Mouse (Mus musculus): ENCODE results near the gene Ubap1l.

- no peak for TF ChIP-seq GATA1 (IDR thresholded peaks at IDR 0.05; ENCODE audit: borderline replicate concordance, low read length)
- TF ChIP-seq FLI1 (IDR thresholded peaks at IDR 0.05; ENCODE audit: low read length) = no peak
These were observed 30.7 kb downstream of the Ubap1l start, which contains the start of gene Kbtbd13 for GRCm38 (mm10) chr9:65391613-65391964.

Measured in megakaryocyte, embryonic 14.5 days (primary cell).